Mouse (Mus musculus): ENCODE measurements at regions not wholly inside any gene's neighbourhood (a gene's known extent, or its start where the extent isn't known, plus 50 kb on each side); places are given as distances from the start of the nearest gene placed in this dataset.

- no peak for DNase-seq (ENCODE audit: low read depth, low spot score)
- 81% methylated on average over 5 of the region's 5 CpGs for WGBS
Observed at GRCm38 (mm10) chr2:171693526-171693925, 349.7 kb downstream of the Cbln4 start.

GRCm38 (mm10) chr2:171690781-171691180, 352.5 kb downstream of the Cbln4 start:
- no peak for DNase-seq (ENCODE audit: low read depth, low spot score)
- 53% methylated on average over 4 of the region's 4 CpGs for WGBS

GRCm38 (mm10) chr2:171689102-171689501, 354.2 kb downstream of the Cbln4 start:
- DNase-seq (ENCODE audit: low read depth, low spot score) = no peak
- WGBS = 60% methylated on average over 4 of the region's 4 CpGs

- peak; percentile 4 for DNase-seq (ENCODE audit: low read depth, low spot score)
- WGBS = 26% methylated on average over 2 of the region's 2 CpGs
Observed at GRCm38 (mm10) chr2:171677998-171678397, 365.3 kb downstream of the Cbln4 start.

- 51% methylated on average over 7 of the region's 7 CpGs for WGBS
- DNase-seq (ENCODE audit: low read depth, low spot score) = no peak
Observed at GRCm38 (mm10) chr2:171677128-171677527, 366.1 kb downstream of the Cbln4 start.

- no peak for DNase-seq (ENCODE audit: low read depth, low spot score)
- WGBS = 65% methylated on average over 8 of the region's 8 CpGs
Observed at GRCm38 (mm10) chr2:171676083-171676482, 367.2 kb downstream of the Cbln4 start.

GRCm38 (mm10) chr2:171675411-171675810, 367.9 kb downstream of the Cbln4 start:
- 48% methylated on average over 2 of the region's 2 CpGs for WGBS
- DNase-seq (ENCODE audit: low read depth, low spot score) = no peak

- DNase-seq (ENCODE audit: low read depth, low spot score) = no peak
- 84% methylated on average over 8 of the region's 8 CpGs for WGBS
Observed at GRCm38 (mm10) chr2:171670945-171671547, 372.2 kb downstream of the Cbln4 start.

- 28% methylated on average over 4 of the region's 4 CpGs for WGBS
Observed at GRCm38 (mm10) chr2:171668791-171669645, 374.2 kb downstream of the Cbln4 start.

GRCm38 (mm10) chr2:171662571-171662970, 380.7 kb downstream of the Cbln4 start:
- 81% methylated on average over 6 of the region's 6 CpGs for WGBS
- DNase-seq (ENCODE audit: low read depth, low spot score) = no peak

More at GRCm38 (mm10) chr2:171668791-171669645, 374.2 kb downstream of the Cbln4 start:
- DNase-seq (ENCODE audit: low read depth, low spot score) = no peak

GRCm38 (mm10) chr2:171661896-171662511, 381.3 kb downstream of the Cbln4 start:
- 58% methylated on average over 8 of the region's 8 CpGs for WGBS
- no peak for DNase-seq (ENCODE audit: low read depth, low spot score)

- DNase-seq (ENCODE audit: low read depth, low spot score) = no peak
- WGBS = 81% methylated on average over 7 of the region's 7 CpGs
Observed at GRCm38 (mm10) chr2:171657125-171657524, 386.1 kb downstream of the Cbln4 start.

- 84% methylated on average over 4 of the region's 4 CpGs for WGBS
Observed at GRCm38 (mm10) chr2:171641730-171642129, 401.5 kb downstream of the Cbln4 start.

GRCm38 (mm10) chr2:171640478-171640877, 402.8 kb downstream of the Cbln4 start:
- no peak for DNase-seq (ENCODE audit: low read depth, low spot score)
- WGBS = 62% methylated on average over 9 of the region's 9 CpGs

More at GRCm38 (mm10) chr2:171641730-171642129, 401.5 kb downstream of the Cbln4 start:
- DNase-seq (ENCODE audit: low read depth, low spot score) = no peak

- no peak for DNase-seq (ENCODE audit: low read depth, low spot score)
Observed at GRCm38 (mm10) chr2:171638931-171639330, 404.3 kb downstream of the Cbln4 start.

GRCm38 (mm10) chr2:171636837-171637236, 406.4 kb downstream of the Cbln4 start:
- DNase-seq (ENCODE audit: low read depth, low spot score) = no peak
- 73% methylated on average over 6 of the region's 6 CpGs for WGBS

More at GRCm38 (mm10) chr2:171638931-171639330, 404.3 kb downstream of the Cbln4 start:
- WGBS = 92% methylated on average over 6 of the region's 6 CpGs

GRCm38 (mm10) chr2:171633355-171634097, 409.7 kb downstream of the Cbln4 start:
- DNase-seq (ENCODE audit: low read depth, low spot score) = peak; percentile 38
- 13% methylated on average over 15 of the region's 15 CpGs for WGBS

- WGBS = 84% methylated on average over 9 of the region's 9 CpGs
- DNase-seq (ENCODE audit: low read depth, low spot score) = no peak
Observed at GRCm38 (mm10) chr2:171630101-171630715, 413.1 kb downstream of the Cbln4 start.

- no peak for DNase-seq (ENCODE audit: low read depth, low spot score)
- WGBS = 95% methylated on average over 10 of the region's 10 CpGs
Observed at GRCm38 (mm10) chr2:171628182-171628850, 414.9 kb downstream of the Cbln4 start.
